Mouse (Mus musculus) stomach, postnatal 0 days (tissue): ENCODE measurements around the gene Olfr1396.

Experiments used
- CTCF ChIP-seq: IDR thresholded peaks from 2 replicates; pipeline ENCODE4 v1.5.1; 2016; ENCODE audit warnings: antibody characterized with exemption, low read depth, mild to moderate bottlenecking, moderate library complexity
- EP300 ChIP-seq: optimal IDR thresholded peaks from 2 replicates; pipeline ENCODE3; 2016; ENCODE audit warnings: antibody characterized with exemption

- TF ChIP-seq CTCF (no peak), EP300 (no peak)
These were observed 2.0 kb downstream of the Olfr1396 start for GRCm38 (mm10) chr11:49112624-49113219.
